Mouse (Mus musculus) erythroblast, embryonic 14.5 days (primary cell): Measurements from ENCODE around the gene Tcte2. TPM values are rescaled to one million over a fixed set of nuclear protein-coding genes. Genes with fewer than 3 reads are reported as not detected.

Experiments
- H3K27me3 ChIP-seq: 2 replicates; pipeline ENCODE4 v1.6.1; 2012; ENCODE audit warnings: inconsistent platforms; ENCODE audit not compliant: control insufficient read depth
- H3K36me3 ChIP-seq: 2 replicates; pipeline ENCODE4 v1.6.1; 2012; ENCODE audit warnings: mild to moderate bottlenecking, inconsistent platforms; ENCODE audit not compliant: control insufficient read depth
- H3K4me1 ChIP-seq: 2 replicates; pipeline ENCODE4 v1.6.1; 2012; ENCODE audit warnings: inconsistent platforms; ENCODE audit not compliant: control insufficient read depth
- H3K4me3 ChIP-seq: replicated peaks from 2 replicates; pipeline ENCODE3; 2012; ENCODE audit warnings: moderate library complexity, mild to moderate bottlenecking, inconsistent platforms
- H3K9me3 ChIP-seq: 2 replicates; pipeline ENCODE4 v1.6.1; 2012; ENCODE audit warnings: low read length, inconsistent platforms, mixed read lengths; ENCODE audit not compliant: control insufficient read depth
- GATA1 ChIP-seq: IDR thresholded peaks from 2 replicates; pipeline ENCODE4 v1.6.1; 2012; ENCODE audit warnings: low read length, inconsistent platforms, mixed read lengths
- TAL1 ChIP-seq: IDR thresholded peaks from 3 replicates; pipeline ENCODE4 v1.6.1; 2012; ENCODE audit warnings: low read length, inconsistent platforms, mixed read lengths
- polyA plus RNA-seq: library from polyadenylated mRNA; stranded (reverse); fragments of >175 nt; gene quantifications from 2 replicates; pipeline ENCODE4 v1.2.3, GENCODE M21; 2012

The Tcte2 gene
- polyA plus RNA-seq, 1 experiment = not detected

DNA sequence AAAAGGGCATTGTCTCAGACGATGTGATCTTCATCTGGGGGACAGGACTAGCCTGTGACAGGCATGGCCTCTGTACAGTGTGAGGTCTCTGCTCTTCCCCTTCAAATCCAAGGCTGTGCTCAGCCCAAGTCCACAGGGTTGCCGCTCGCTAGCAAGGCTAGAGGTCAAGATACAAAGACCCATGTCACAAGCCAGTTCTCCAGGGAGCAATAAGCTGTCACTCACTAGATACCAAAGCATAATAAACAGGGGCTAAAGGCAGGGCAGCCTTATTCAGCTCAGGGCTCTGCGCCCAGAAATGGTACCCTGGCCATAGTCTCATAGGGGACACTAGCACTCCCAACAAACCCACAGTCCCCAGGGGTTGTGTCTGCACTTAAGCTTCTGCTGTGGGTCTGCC, 86.0 kb downstream of the Tcte2 start:
- Histone ChIP-seq H3K36me3 (no peaks in the 10 kb centered on the region), H3K9me3 (no peaks in the 10 kb centered on the region), H3K27me3 (no peaks in the 10 kb centered on the region), H3K4me1 (no peaks in the 10 kb centered on the region), H3K4me3 (no peak overlapping the region)
- TF ChIP-seq GATA1 = no peak
- no peak for TF ChIP-seq TAL1

DNA sequence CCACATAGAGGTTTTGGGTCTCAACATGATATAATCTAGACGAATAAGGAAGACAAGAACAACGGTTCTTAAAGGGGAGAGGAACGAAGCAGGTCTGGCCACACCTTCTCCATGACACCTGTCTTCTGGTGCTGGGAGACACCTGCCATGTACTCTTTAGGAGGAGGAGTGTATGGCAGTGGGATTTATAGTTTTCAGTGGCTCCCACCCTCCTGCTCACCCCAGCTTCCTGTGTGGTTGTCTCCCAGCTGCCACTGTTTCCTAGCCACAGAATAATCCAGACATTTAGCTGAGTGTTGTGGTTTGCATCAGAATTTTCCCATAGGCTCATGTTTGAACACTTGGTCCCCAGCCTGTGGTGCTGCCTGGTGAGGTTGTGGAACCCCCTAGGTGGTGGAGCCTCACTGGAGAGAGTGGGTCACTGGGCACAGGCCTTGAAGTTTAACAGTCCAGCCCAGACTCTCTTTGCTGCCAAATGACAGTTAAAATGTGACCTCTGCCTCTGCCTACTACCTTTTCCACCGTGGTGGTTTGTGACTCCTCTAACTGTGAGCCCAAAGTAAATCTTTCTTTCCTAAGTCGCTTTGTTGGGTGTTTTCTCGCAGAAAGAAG, 86.8 kb downstream of the Tcte2 start:
- no peaks in the 10 kb centered on the region for H3K36me3 ChIP-seq
- no peak for TF ChIP-seq TAL1
- no peak for TF ChIP-seq GATA1
- H3K9me3 ChIP-seq = no peaks in the 10 kb centered on the region
- H3K4me1 ChIP-seq = no peaks in the 10 kb centered on the region
- H3K27me3 ChIP-seq = no peaks in the 10 kb centered on the region
- H3K4me3 ChIP-seq = no peak overlapping the region

DNA sequence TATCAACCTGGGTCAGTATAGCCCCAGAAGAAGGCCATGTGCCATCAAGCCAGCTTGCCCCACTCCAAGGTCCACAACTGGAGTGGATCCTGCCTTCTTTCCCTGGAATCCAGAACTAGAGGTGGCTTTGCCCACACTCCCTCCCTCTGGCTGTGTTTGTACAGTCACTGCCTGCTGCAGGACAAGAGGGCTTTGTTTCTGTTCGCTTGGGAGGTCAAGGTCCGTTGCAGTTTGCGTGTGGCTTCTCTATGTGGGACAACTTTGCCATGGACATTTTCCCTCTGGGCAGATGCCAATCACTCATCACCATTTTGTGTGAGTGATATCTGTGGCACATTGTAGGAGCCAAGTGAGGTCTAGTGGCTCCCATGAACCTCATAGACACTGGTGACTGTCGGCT, 89.9 kb downstream of the Tcte2 start:
- no peaks in the 10 kb centered on the region for H3K9me3 ChIP-seq
- no peak overlapping the region for H3K4me3 ChIP-seq
- no peaks in the 10 kb centered on the region for H3K36me3 ChIP-seq
- no peaks in the 10 kb centered on the region for H3K27me3 ChIP-seq
- no peak for TF ChIP-seq TAL1
- TF ChIP-seq GATA1 = no peak
- no peaks in the 10 kb centered on the region for H3K4me1 ChIP-seq

DNA sequence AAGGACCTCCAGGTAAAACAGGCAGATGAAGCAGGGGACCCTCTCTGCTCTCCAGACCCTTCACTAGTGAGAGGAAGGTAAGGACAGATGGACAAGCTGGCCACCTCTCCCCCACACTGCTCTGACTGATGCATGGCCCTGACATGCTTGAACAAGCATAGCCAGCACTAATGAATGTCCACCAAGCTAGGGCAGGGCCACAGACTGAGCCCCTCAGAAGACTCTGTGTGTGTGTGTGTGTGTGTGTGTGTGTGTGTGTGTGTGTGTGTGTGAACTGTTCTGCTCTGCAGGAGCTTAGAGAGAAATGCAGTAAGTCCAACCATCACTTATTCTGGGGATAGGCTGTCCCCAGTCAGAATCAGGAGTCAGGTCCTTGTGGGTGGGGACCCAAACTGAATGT, 91.4 kb downstream of the Tcte2 start:
- Histone ChIP-seq H3K9me3 (no peaks in the 10 kb centered on the region), H3K4me1 (no peaks in the 10 kb centered on the region), H3K36me3 (no peaks in the 10 kb centered on the region), H3K4me3 (no peak overlapping the region), H3K27me3 (no peaks in the 10 kb centered on the region)
- no peak for TF ChIP-seq TAL1
- TF ChIP-seq GATA1 = no peak

DNA sequence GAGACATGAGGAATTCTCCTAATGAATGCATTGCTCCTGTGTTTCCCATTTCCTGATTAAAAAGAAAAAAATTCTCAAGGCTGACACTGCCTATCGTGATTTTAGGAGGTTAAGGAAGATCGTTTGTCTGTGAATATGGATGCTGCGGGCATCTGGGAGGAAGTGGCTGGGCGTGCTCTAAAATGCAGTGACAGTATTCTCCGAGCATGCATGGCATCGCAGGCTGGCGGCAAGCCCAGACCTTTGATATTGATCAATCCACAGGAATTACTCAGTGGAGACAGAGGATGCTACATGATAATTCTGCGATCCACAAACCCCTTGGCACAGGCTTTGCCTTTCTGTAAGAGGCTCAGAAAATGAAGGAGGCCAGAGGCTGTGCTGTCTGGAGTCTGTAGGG, 92.4 kb downstream of the Tcte2 start:
- TF ChIP-seq GATA1 (no peak), TAL1 (no peak)
- Histone ChIP-seq H3K36me3 (no peaks in the 10 kb centered on the region), H3K9me3 (peaks cover 2% of the 10 kb centered on the region; the same call in 1 of the 2 replicates), H3K4me3 (no peak overlapping the region), H3K27me3 (no peaks in the 10 kb centered on the region), H3K4me1 (no peaks in the 10 kb centered on the region)

DNA sequence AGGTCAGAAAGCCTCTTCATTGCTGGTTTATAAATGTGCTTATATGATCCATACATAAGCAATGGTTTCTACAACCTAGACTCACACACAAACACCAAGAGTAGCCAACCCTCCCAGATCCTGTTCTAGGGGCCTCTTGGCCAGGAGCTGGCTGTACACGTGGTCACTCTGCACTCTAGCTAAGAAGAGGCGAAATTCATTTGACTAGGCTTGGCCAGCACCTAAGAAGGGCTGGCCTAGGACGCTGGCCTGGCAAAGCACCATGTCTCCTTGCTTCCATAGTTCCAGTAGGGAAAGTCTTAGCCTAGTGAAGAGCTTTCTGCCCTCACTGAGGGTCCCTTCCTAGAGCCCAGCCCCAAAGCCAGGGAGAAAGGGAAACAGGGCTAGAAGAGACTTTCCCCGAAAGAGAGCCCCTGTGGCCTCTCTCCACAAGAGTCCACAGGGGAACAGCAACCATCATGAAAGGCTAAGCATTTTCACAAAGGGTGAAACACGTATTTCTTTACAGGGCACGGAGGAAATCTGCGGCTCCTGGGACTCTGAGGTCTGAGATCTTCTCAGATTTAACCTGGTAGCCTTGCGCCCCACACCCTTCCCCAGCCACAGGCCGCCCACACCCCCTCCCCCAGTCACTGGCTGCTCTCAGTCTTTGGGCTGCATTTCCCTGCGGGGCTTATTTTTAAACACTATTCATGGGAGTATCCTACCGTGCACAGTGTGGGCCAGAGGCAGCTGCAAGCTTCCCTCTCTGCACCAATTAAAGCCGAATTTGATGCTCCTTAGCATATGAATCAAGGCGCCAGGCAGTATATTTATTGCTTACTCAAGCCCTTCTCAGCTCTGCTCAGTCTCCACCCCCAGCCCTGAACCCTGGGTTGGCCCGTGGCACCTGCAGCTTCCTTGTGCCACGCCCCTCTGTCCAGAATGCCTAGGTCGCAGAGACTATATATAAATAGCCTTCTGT, 93.3 kb downstream of the Tcte2 start:
- Histone ChIP-seq H3K4me3 (no peak overlapping the region), H3K27me3 (no peaks in the 10 kb centered on the region), H3K9me3 (peaks cover 5% of the 10 kb centered on the region; the same call in 1 of the 2 replicates), H3K36me3 (no peaks in the 10 kb centered on the region), H3K4me1 (no peaks in the 10 kb centered on the region)
- TF ChIP-seq TAL1 (no peak), GATA1 (no peak)

DNA sequence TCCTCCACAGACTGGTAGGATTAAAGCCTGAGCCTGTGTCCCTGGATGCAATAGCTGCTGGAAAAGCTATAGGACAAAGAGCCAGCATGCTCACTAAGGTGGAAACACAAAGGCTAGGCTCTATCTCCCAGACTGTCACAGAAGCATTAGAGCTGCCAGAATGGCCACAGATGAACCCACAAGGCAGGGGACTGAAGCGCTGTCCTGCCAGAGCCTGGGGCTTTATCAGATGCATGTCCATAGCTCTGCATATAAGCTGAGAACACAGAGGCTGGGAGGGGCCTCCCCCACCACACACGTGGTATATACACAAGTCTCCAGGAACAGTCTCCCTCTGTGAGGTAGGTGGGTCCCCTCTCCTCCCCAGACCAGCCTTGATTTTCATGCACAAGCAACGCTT, 94.6 kb downstream of the Tcte2 start:
- Histone ChIP-seq H3K9me3 (peaks cover 7% of the 10 kb centered on the region; the same call in 1 of the 2 replicates), H3K36me3 (no peaks in the 10 kb centered on the region), H3K4me1 (no peaks in the 10 kb centered on the region; the same call in 1 of the 2 replicates), H3K27me3 (no peaks in the 10 kb centered on the region), H3K4me3 (no peak overlapping the region)
- no peak for TF ChIP-seq TAL1
- TF ChIP-seq GATA1 = no peak

DNA sequence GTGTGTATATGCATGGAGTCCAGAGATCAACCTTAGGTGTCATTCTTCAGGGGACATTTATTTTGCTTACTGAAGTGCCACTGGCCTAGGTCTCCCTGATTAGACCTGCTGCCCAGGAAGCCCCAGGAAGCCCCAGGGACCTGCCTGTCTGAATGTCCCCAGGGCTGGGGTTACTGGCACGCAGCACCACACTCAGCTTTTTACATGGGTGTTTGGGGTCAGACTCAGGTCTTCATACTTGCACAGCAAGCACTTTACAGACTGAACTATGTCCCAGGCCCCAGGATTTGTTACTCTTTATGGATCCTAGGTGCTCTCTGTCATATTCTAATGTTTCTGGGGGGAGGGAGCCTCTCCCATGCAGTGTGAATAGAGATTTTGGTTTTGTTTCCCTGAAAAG, 95.9 kb downstream of the Tcte2 start:
- no peak overlapping the region for H3K4me3 ChIP-seq
- no peaks in the 10 kb centered on the region for H3K36me3 ChIP-seq
- H3K9me3 ChIP-seq = peaks cover 7% of the 10 kb centered on the region; the same call in 1 of the 2 replicates
- no peaks in the 10 kb centered on the region; the same call in 1 of the 2 replicates for H3K4me1 ChIP-seq
- no peaks in the 10 kb centered on the region for H3K27me3 ChIP-seq
- TF ChIP-seq GATA1 (no peak), TAL1 (no peak)
